Mouse (Mus musculus) fat pad, adult 2 months (tissue): ENCODE data around the gene Inpp5f.
A peak's percentile ranks its signal among the peaks of the same experiment; 100 is the strongest.
"Not testable (repeated sequence)": the region's sequence is repeated elsewhere in the genome, so short reads cannot be mapped to it uniquely, and the experiment has no call there.

Experiments
- DNase-seq: peaks from one replicate; pipeline ENCODE4 v3.0.0-alpha.2; 2011; ENCODE audit warnings: low read depth, low spot score; ENCODE audit errors: extremely low read depth

Gene Inpp5f

GRCm38 (mm10) chr7:128642386-128642785, 31.3 kb downstream of the Inpp5f start:
- DNase-seq = no peak

DNA sequence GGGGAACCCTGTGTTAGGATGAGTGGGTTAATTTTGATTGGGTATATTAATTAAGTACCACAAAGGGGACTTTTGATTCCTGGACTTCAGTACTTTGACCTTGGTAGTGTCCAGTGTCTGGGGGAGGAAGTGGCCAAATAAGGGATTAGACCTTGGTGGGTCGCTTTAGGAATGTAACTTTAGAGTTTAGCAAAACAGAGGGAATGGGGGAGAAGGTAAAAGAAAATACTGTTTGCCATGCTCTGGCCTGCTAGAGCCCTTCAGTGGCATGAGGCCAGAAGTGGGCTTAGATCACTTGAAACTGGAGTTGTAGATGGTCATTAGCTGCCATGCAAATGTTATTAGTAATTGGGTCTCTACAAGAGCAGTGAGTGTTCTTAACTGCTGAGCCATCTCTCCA, 45.8 kb downstream of the Inpp5f start:
- no peak for DNase-seq

DNA sequence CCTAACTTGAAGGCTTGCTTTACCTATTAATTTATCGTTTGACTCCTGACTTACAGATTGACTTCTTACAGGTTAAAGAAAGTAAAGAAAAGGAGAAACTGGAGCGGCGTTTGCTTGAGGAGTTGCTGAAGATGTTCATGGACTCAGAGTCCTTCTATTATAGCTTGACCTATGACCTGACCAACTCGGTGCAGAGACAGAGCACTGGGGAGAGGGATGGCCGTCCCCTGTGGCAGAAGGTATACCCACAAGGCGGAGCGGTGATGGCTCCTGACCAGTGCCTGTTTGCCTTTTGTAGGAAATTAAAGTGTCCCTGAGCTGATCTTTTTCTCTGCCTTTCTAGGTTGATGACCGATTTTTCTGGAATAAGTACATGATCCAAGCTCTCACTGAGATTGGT, 52.8 kb downstream of the Inpp5f start:
- no peak for DNase-seq

DNA sequence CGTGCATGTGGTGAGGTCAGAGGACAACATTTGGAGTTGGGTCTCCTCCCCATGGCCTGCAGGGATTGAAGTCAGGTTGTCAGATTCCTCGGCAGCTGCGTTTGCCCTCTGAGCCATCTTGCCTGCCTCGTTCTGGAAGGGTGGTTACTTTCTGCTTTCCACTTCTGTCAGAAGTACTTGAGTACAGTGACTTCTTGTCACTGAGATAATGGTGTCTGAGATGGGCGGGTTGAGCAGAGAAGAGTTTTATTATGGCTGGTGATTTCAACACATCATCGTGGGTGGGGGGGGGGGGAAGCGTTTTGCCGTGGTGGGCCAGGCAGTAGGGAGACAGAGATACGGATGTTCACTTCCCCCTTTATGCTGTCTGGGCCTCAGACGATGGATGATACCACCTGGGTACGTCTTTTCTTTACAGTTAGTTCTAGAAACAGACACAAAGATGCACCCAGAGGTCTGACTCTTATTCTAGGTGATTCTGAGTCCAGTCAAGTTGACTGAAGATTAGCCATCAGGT, 53.8 kb downstream of the Inpp5f start:
- no peak for DNase-seq

DNA sequence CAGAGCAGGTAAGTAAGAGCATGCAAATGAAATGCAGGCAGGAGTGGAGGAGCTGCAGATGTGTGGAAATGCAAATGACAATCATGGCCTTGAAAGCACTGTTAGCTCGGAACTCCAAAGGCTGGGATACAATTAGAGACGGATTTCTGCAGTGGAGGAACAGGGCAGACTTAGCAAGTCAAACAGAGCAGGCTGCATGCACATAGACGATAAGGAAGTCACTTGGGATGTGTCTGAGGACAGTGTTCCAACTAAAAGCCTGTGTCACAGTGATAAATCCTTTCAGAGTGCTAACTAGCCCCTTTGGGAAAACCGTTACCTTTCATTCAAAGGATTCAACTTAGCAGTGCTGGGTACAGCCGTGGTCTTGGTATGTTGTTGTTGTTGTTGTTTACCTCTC, 56.7 kb downstream of the Inpp5f start:
- no peak for DNase-seq

- no peak for DNase-seq
Measured at GRCm38 (mm10) chr7:128668831-128669230, 57.7 kb downstream of the Inpp5f start.

- no peak for DNase-seq
Measured at GRCm38 (mm10) chr7:128671952-128672351, 60.8 kb downstream of the Inpp5f start.

GRCm38 (mm10) chr7:128672408-128673010, 61.4 kb downstream of the Inpp5f start:
- no peak for DNase-seq

- DNase-seq = no peak
Measured at GRCm38 (mm10) chr7:128678546-128678945, 67.4 kb downstream of the Inpp5f start.

DNA sequence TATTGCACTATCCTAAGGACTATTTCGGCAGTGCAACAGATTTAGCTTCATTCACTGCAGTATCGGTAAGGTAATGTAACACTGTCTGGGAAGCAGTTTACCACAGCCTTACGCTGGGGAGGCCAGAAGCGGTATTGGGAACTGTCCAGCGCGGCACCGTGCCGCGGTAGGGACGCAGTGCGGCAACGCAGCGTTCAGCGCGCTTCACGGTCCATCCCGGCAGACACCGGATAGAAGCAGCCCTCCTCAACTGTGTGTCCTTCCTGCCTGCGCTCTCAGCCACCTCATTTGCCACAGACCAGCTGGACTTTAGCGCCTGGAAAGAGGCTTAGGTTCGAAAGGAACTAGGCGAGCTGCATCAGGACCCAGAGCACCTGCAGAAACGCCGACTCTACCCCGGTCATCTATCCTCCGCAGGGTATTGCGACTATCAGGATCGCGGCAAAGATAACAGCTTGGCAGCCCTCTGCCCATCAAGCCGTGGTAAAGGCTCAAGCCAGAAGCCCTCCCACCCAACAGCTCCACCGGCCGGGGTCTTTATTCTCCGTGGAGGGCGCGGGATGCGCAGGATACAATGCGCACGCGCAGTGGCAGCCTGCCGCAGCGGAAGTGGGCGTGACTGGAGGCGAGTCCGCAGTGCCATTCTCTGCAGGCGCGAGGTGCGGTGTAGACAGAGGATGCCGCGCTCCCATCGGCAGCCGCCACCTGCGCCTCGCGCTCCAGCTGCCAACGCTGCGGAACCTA, 76.9 kb downstream of the Inpp5f start:
- DNase-seq = no peak

- DNase-seq = no peak
Measured at GRCm38 (mm10) chr7:128689347-128689746, 78.2 kb downstream of the Inpp5f start.

GRCm38 (mm10) chr7:128690070-128690469, 78.9 kb downstream of the Inpp5f start:
- no peak for DNase-seq

DNA sequence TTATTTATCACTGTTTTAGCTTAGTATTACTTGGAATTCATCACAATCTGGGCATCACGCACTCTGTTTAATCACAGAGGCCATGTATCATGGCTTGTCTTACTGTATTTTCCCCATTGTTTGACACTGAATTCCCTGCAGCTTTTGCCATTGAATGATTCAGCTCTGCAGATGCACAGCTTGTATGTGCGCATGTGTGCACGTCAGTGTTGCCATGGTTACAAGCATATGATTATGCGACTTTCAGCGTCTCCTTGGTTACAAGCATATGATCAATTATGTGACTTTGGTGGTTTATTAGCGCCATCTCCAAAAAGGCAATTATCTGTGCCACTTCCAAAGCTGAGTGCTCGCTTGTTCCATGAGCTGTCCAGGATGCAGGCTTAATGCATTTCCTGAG, 79.7 kb downstream of the Inpp5f start:
- no peak for DNase-seq

DNA sequence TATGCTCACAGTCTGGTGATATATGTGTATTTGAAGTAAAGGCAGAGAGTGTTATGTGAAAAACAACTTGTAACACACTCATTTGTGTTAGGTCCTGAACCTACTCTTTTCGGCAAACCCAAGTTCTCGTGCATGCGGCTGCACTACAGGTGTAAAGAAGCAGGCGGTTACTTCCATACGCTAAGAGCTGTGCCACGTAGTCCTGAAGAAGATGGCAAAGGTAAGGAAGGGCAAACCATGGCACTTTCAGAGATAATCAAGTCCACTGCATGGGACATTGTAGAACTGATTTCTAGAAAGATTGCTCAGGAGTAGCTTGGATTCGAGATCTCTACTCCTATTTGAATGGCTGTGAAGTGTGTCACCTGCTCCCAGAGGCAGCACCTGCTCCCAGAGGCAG, 81.0 kb downstream of the Inpp5f start:
- no peak for DNase-seq

DNA sequence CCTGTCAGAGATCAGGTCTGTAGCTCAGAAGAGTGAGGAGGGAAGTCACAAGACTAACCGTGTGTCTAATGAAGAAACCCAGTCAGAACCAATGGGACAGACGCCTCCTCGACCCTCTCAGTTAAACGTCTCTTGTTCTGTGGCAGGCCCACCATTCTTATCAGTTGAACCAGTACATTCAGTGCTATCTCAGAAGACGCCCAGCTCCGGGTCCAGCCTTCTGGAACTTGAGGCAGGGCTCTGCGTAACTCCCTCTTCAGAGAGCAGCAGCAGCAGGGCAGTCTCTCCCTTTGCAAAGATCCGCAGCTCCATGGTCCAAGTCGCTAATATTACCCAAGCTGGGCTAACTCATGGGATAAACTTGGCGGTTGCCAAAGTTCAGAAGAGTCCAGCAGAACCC, 83.7 kb downstream of the Inpp5f start:
- DNase-seq = no peak

DNA sequence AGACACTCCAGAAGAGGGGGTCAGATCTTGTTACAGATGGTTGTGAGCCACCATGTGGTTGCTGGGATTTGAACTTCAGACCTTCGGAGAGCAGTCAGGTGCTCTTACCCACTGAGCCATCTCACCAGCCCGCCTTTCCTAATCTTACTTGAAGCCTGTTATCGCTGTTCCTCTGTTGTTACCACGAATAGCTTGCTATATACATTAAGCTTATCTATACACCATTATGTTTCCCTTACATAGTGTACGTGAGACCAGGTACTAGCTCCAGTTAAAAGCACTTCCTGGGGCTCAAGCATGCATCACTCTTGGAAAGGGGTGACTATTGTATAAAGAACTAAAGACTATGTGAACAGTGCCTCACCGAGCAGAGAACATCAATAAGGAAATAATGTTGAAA, 88.8 kb downstream of the Inpp5f start:
- DNase-seq = not testable (repeated sequence)

DNA sequence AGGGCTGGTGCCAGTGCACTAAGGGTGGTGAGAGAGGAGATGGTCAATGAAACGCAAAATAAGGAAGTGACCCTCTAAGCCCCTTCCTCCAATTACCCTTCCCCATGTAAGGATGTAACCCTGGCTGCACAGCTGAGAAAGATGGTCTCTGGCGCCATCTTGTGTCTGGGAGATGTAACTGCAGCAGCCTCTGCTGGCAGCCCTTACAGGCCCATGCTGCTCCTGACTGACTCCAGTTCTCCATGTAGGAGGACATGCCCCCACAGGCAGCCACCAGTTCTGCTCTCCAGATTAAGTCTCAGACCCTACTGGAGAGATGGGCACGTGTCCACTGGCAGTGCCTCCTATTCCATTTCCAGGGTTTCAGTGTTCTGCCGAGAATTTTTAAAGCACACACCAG, 94.6 kb downstream of the Inpp5f start:
- DNase-seq = no peak

DNA sequence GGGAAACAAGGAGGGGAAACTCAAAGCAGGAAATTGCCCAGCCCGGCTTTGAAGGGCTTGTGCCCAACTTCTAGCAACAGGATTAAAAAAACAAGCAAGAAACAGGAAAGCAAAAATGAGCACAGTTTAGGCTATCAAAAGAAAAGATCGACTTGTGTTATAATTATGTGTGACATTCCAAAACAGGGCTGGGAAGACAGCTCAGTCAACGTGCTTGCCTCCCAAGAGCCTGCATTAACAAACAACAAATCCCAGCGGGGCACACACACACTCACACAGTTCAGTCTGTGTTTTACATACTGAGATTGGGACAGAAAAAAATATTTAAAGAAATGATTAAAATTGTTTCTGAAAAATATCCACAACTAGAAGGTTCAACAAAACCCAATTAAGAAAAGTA, 106.9 kb downstream of the Inpp5f start:
- no peak for DNase-seq

DNA sequence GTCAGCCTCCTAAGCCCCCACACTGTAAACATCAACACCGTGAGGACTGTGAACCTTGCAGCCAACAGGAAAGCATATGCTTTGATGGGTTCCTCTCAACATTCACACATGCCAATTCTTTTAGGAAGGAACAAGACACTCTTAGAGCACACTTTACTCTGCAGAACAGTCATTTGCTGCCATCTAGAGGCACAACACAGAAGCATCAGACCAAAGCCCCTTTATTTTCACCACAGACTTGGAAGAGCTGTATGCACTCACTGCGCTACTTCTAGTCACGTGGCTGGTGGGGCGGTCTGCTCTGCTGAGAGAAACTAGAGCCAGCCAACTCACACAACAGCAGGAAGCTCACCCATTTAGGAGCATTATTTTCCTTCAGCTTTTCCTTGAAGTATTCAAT, 113.6 kb downstream of the Inpp5f start:
- no peak for DNase-seq

- no peak for DNase-seq
Measured at GRCm38 (mm10) chr7:128725189-128725588, 114.1 kb downstream of the Inpp5f start.

- no peak for DNase-seq
Measured at GRCm38 (mm10) chr7:128726999-128727398, 115.9 kb downstream of the Inpp5f start.

DNA sequence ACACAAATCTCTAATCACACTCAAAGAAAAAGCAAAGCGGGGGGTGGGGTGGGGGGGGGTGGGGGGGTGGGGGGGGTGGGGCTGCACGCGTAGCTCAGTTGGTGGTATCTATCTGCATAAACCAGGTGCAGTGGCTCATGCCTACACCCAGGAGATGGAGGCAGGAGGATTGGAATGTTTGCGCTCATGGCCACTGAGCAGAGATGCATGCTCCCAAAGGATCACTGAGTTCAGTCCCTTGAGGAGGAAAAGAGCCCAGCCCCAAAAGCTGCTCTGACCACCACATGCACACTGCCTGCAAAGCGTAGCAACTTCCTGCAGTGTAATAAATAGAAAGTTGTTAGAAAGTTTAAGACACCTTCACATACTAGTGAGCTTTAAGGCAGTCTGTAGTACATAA, 116.6 kb downstream of the Inpp5f start:
- DNase-seq = no peak

DNA sequence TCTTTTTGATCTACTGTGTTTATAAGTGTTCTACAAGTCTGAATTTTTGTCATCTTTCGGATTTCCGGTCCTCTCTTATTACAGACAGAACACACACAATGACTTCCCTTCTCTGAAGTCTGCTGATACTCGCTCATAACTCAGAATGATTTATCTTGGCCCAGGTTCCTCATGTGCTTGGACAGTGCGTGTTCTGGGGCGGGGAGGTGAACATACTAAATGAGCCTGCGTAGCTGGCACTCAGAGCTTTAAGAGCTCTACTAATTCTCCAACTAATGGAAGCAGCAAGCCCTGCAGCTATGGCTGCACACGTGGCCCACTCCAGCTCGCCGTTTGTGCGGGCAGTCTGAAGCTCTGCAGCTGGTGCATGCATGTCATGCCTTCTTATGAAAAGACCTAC, 117.6 kb downstream of the Inpp5f start:
- DNase-seq = peak; percentile 40
